Mouse (Mus musculus) layer of hippocampus, adult 2 months (tissue): ENCODE data around the gene Zfp346. TPM values are rescaled to one million over a fixed set of nuclear protein-coding genes. Genes with fewer than 3 reads are reported as not detected.
A peak's percentile ranks its signal among the peaks of the same experiment; 100 is the strongest.

Experiments used
- DNase-seq, 2 experiments: peaks; one replicate each; pipeline ENCODE4 v3.0.0; 2022; ENCODE audit warnings: low spot score in 2 of 2
- H3K27ac ChIP-seq: fragments of 200-600 bp; 2 replicates; pipeline ENCODE4 v1.8.1; 2022
- H3K4me3 ChIP-seq: fragments of 200-600 bp; 2 replicates; pipeline ENCODE4 v1.8.1; 2022; ENCODE audit warnings: mild to moderate bottlenecking
- CTCF ChIP-seq: fragments of 200-600 bp; conservative IDR thresholded peaks from 2 replicates; pipeline ENCODE4 v1.8.1; 2022; ENCODE audit warnings: antibody characterized with exemption, mild to moderate bottlenecking, moderate library complexity
- total RNA-seq, 2 experiments: library from RNA; stranded (reverse); gene quantifications; 2 replicates each; pipeline ENCODE4 v1.2.3; 2021

Gene Zfp346
- total RNA-seq, 2 experiments from 2014 or later, result 43.0 to 50.3 TPM

DNA sequence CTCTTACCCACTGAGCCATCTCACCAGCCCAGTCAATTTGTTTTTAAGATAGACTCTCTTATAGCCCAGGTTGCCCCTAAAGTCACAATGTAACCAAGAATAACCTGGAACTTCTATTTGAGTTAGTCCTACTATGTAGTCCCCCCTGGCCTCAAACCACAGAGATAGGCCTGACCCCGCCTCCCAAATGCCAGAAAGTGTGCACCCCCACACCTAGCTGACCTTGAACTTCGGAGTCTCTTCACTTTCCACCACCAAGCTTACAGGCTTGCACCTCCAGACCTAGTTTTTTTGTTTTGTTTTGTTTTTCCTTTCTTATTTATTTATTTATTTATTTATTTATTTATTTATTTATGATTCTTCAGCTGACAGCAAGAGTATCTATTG lies 76.7 kb downstream of the Zfp346 start:
- H3K27ac ChIP-seq, result peak overlapping the region; percentile 90
- TF ChIP-seq CTCF, result no peak
- H3K4me3 ChIP-seq, result peak overlapping the region; percentile 51; the same call in 1 of the 2 replicates
- DNase-seq, result no peak

GRCm38 (mm10) chr13:55182173-55182894 lies 77.2 kb downstream of the Zfp346 start:
- peak overlapping the region; percentile 90 for H3K27ac ChIP-seq
- peak; percentile 67 to 80 for DNase-seq
- peak overlapping the region; percentile 51 for H3K4me3 ChIP-seq
- peak; percentile 73 for TF ChIP-seq CTCF

GRCm38 (mm10) chr13:55183382-55183781 lies 78.3 kb downstream of the Zfp346 start:
- no peak for DNase-seq
- Histone ChIP-seq H3K4me3 (no peak overlapping the region), H3K27ac (no peak overlapping the region)
- no peak for TF ChIP-seq CTCF

Other genes with a start within 250 kb of the Zfp346 start
- gene Unc5a, start 155.9 kb upstream of the Zfp346 start, total RNA-seq, result 100 to 1,000 TPM; 146 to 148 TPM
- 1 to 10 TPM; 1.1 to 1.3 TPM for gene Hk3, start 83.9 kb upstream of the Zfp346 start, total RNA-seq
- gene Uimc1, start 5.0 kb upstream of the Zfp346 start, total RNA-seq, result 10 to 100 TPM; 27.9 to 28.5 TPM
- gene Gm17617, start 28.2 kb downstream of the Zfp346 start, total RNA-seq, result not detected
- under 1 TPM; 0.36 to 0.42 TPM for gene Fgfr4, start 47.3 kb downstream of the Zfp346 start, total RNA-seq
- 100 to 1,000 TPM; 125 to 131 TPM for gene Nsd1, start 104.5 kb downstream of the Zfp346 start, total RNA-seq
- gene Prelid1, start 215.2 kb downstream of the Zfp346 start, total RNA-seq, result 100 to 1,000 TPM; 142 to 153 TPM
- 10 to 100 TPM; 82.8 to 84.2 TPM for gene Rab24, start 216.6 kb downstream of the Zfp346 start, total RNA-seq
- 1 to 10 TPM; 1.2 to 1.8 TPM for gene Mxd3, start 224.5 kb downstream of the Zfp346 start, total RNA-seq